In genomic region chr13:28885083-28886037, GRCm38 (mm10) we compare ENCODE assay signal across 8 mouse cellular contexts.
DNase-seq lines count a peak whose midpoint lies in the region; ATAC-seq and TF ChIP-seq lines count a peak whose summit lies in the region.

No protein-coding gene starts in this region.

- no peaks in the 10 kb centered on the region for H3K36me3 ChIP-seq in forebrain, embryonic 11.5 days (ENCODE audit: control insufficient read depth, insufficient read depth, low read length)
- H3K36me3 ChIP-seq in hindbrain, embryonic 15.5 days: no peaks in the 10 kb centered on the region
- no peaks in the 10 kb centered on the region for H3K36me3 ChIP-seq in lung, embryonic 15.5 days
- H3K36me3 ChIP-seq in small intestine, adult 2 months (ENCODE audit: control insufficient read depth, insufficient read depth, low read length): no peaks in the 10 kb centered on the region

- H3K4me3 ChIP-seq in forebrain, embryonic 11.5 days (ENCODE audit: low read depth, low read length): peak overlapping the region; percentile 60
- H3K4me3 ChIP-seq in hindbrain, embryonic 15.5 days: peak overlapping the region; percentile 53
- peak overlapping the region; percentile 55 for H3K4me3 ChIP-seq in lung, embryonic 15.5 days
- peak overlapping the region; percentile 50 for H3K4me3 ChIP-seq in small intestine, adult 2 months (ENCODE audit: low read depth, low read length)

- TF ChIP-seq CTCF in small intestine, adult 2 months (IDR thresholded peaks at IDR 0.05; ENCODE audit: extremely low read depth, insufficient read length, insufficient replicate concordance, low read depth, low read length): no peak

- no peak for TF ChIP-seq POLR2A in small intestine, adult 2 months (IDR thresholded peaks at IDR 0.05; ENCODE audit: low read depth, low read length)

- under 1% methylated on average over 26 of the region's 30 CpGs for WGBS in forebrain, embryonic 11.5 days
- WGBS in hindbrain, embryonic 15.5 days: under 1% methylated on average over 30 of the region's 30 CpGs
- WGBS in lung, embryonic 15.5 days: under 1% methylated on average over 29 of the region's 30 CpGs
- 2% methylated on average over 29 of the region's 30 CpGs for WGBS in small intestine, adult 2 months

- H3K9ac ChIP-seq in forebrain, embryonic 11.5 days (ENCODE audit: low read length): peak overlapping the region; percentile 77
- peak overlapping the region; percentile 53 for H3K9ac ChIP-seq in hindbrain, embryonic 15.5 days
- peak overlapping the region; percentile 52 for H3K9ac ChIP-seq in lung, embryonic 15.5 days

- peak; percentile 13 for DNase-seq in right cerebral cortex, postnatal 4 days
- DNase-seq in right cerebral cortex, postnatal 14 days: no peak
- peak; percentile 83 for DNase-seq in forebrain, embryonic 11.5 days (ENCODE audit: low spot score)
- DNase-seq in right cerebral cortex, adult 18-20 months: no peak

- no peaks in the 10 kb centered on the region for H3K9me3 ChIP-seq in forebrain, embryonic 11.5 days (ENCODE audit: control insufficient read depth, low read length)
- H3K9me3 ChIP-seq in hindbrain, embryonic 15.5 days: no peaks in the 10 kb centered on the region
- H3K9me3 ChIP-seq in lung, embryonic 15.5 days: no peaks in the 10 kb centered on the region

- H3K27ac ChIP-seq in forebrain, embryonic 11.5 days (ENCODE audit: low read depth, low read length): peak overlapping the region; percentile 42; the same call in 1 of the 2 replicates
- peak overlapping the region; percentile 34; the same call in 1 of the 2 replicates for H3K27ac ChIP-seq in hindbrain, embryonic 15.5 days (replicated peaks)
- H3K27ac ChIP-seq in lung, embryonic 15.5 days: no peak overlapping the region
- H3K27ac ChIP-seq in small intestine, adult 2 months (ENCODE audit: insufficient read depth, low read depth, low read length): no peak overlapping the region

- H3K27me3 ChIP-seq in forebrain, embryonic 11.5 days (ENCODE audit: control insufficient read depth, insufficient read depth, low read length): peaks cover 9% of the 10 kb centered on the region
- H3K27me3 ChIP-seq in hindbrain, embryonic 15.5 days: 0 out of 2 replicates have a peak, but pooled peaks cover 11% of the 10 kb centered on the region
- peaks cover 10% of the 10 kb centered on the region; the same call in 1 of the 2 replicates for H3K27me3 ChIP-seq in lung, embryonic 15.5 days
- H3K27me3 ChIP-seq in small intestine, adult 2 months (ENCODE audit: control insufficient read depth, insufficient read depth, low read length): peaks cover 29% of the 10 kb centered on the region

- no peaks in the 10 kb centered on the region; the same call in 1 of the 2 replicates for H3K4me1 ChIP-seq in forebrain, embryonic 11.5 days (replicated peaks; ENCODE audit: control insufficient read depth, insufficient read depth, low read length)
- peaks cover 48% of the 10 kb centered on the region for H3K4me1 ChIP-seq in hindbrain, embryonic 15.5 days (replicated peaks)
- peaks cover 37% of the 10 kb centered on the region for H3K4me1 ChIP-seq in lung, embryonic 15.5 days
- H3K4me1 ChIP-seq in small intestine, adult 2 months (ENCODE audit: control insufficient read depth, insufficient read depth, insufficient read length, low read length): no peaks in the 10 kb centered on the region

- H3K4me2 ChIP-seq in forebrain, embryonic 11.5 days (ENCODE audit: low read depth, low read length, severe bottlenecking): peak overlapping the region; percentile 53
- peak overlapping the region; percentile 56 for H3K4me2 ChIP-seq in hindbrain, embryonic 15.5 days
- peak overlapping the region; percentile 80 for H3K4me2 ChIP-seq in lung, embryonic 15.5 days

- ATAC-seq in forebrain, embryonic 11.5 days (replicated peaks; ENCODE audit: low FRiP score): peak; percentile 79
- ATAC-seq in hindbrain, embryonic 15.5 days (ENCODE audit: low FRiP score, low read depth): peak; percentile 66; the same call in 1 of the 2 replicates
- ATAC-seq in lung, embryonic 15.5 days (ENCODE audit: borderline replicate concordance, extremely low read depth, low FRiP score, low TSS enrichment): no peak
- ATAC-seq in cerebellum, adult (ENCODE audit: insufficient number of reproducible peaks, low FRiP score, low TSS enrichment): no peak

Comparison
In these comparisons a context has a peak if more than half of its experiments do, and no peak if none do; other contexts are left out.
1. DNase-seq: peak in right cerebral cortex, postnatal 4 days (single experiment) and forebrain, embryonic 11.5 days (single experiment); none in right cerebral cortex, postnatal 14 days (single experiment) and right cerebral cortex, adult 18-20 months (single experiment).
2. ATAC-seq: peak in forebrain, embryonic 11.5 days (single experiment) and hindbrain, embryonic 15.5 days (single experiment); none in lung, embryonic 15.5 days (single experiment) and cerebellum, adult (single experiment).
3. H3K27ac ChIP-seq: peak in forebrain, embryonic 11.5 days (single experiment) and hindbrain, embryonic 15.5 days (single experiment); none in lung, embryonic 15.5 days (single experiment) and small intestine, adult 2 months (single experiment).
4. Peak in every context shown above with its lines, with median percentiles within 50 percentile points of each other: H3K4me2 ChIP-seq, H3K4me3 ChIP-seq and H3K9ac ChIP-seq.